Mouse (Mus musculus): Measurements from ENCODE around the gene Pkd1l1.

GRCm38 (mm10) chr11:8863955-8864675 lies 109.0 kb downstream of the Pkd1l1 start:
- TF ChIP-seq POLR2A (IDR thresholded peaks at IDR 0.05; ENCODE audit: insufficient read depth, low read length) = no peak
- no peak for TF ChIP-seq EP300 (IDR thresholded peaks at IDR 0.05; ENCODE audit: insufficient read depth, low read depth, low read length)

All from ES-Bruce4 (cell line).